Mouse (Mus musculus) liver, adult (tissue): Measurements from ENCODE around the gene Pnldc1.

Experiments
- GATA4 ChIP-seq: IDR thresholded peaks from 2 replicates; pipeline ENCODE4 v1.6.1; 2014; ENCODE audit warnings: mild to moderate bottlenecking, low read length; ENCODE audit not compliant: insufficient replicate concordance

Gene Pnldc1

DNA sequence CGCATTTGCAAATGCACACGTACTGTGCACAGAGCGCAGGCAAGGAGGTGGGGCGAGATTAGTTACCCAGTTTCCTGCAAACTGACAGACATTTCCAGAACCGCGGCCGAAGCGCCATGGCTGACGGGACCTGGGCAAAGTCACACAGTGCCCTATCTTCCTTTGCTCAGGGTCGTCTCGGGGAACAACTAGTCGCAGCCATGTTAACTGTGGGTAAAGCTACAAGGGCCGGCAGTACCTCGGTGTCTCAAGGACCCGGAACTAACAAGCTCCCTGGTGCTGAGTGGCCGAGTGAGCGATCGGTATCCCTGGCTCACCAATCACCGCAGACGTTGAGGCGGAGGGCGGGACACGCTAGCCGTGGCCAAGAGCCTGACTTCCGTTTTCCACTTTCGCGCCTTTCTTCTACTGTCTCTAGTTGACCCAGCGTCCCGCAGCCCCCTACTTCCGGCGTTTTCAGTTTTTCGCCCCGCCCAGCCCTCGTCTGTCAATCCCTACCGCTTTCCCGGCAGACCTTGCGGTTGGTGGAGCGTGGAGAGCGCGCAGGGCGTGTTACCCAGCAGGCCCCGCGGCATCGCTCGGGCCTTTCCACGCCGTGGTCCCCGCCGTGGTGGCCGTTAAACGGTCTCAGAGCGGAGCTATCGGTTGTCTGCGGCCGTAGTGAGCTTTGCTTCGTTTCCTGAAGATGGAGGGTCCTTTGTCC, 6.0 kb upstream of the Pnldc1 start, which contains the start of gene Mrpl18:
Gene Mrpl18 (minus strand): TSS at position 465 of the 703 bp plus-strand sequence.
- no peak for TF ChIP-seq GATA4

DNA sequence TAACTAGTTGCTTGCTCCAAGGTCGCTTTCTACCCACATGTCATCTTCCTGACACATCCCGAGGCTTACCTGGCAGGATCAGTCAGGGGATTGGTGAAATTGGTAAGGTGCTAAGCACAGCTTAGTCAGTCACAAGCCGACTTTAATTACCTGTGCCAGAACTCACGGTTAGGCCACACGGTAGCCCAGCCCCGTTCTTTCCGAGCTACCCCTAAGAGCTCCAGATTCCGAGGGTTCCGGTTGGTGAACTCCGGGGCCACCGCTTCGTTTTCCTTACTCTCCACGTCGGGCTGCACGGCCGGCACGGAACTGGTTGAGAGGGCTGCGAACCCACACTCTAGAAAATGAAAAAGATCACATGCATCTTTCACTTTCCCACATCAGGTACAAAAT, 5.5 kb upstream of the Pnldc1 start, which contains the start of gene Tcp1:
Gene Tcp1 (plus strand): TSS at position 214 of the 393 bp plus-strand sequence.
- TF ChIP-seq GATA4: no peak

DNA sequence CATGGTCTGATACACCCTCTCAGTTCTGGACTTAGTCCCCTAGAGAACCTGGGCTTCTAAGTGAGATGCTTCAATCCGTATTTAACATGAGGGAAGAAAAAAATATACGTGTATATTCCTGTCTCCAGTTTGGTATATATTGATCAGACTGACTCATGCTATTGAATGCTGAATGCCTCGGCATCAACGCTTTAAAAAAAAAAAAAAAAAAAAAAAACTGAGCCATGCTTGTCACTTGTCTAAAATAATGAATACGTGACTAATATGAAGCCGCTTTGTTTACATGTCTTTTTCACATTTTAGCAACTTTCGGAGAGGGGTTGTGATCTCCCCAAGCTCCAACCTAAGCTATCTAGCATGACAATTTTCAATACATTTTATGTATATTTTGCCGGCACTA, 361 bp upstream of the Pnldc1 start:
- TF ChIP-seq GATA4: no peak

DNA sequence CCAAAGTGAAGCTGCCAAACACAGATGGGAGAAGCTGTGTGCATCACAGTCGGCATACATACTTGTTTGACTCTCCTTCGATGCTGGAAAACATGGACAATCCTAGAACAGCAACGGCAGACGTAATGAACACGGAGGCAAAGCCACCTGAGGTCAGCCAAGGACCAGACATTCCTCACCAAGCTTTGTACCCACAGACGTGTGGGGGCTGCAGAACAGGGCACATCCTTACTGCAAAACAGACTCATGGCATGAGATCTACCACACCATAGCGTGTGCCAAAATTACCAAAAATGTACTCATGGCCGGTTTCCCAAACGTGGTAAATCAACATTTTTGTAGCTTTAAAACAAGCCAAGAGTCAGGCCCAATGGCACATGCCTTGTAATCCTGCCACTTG, 3.6 kb downstream of the Pnldc1 start:
- TF ChIP-seq GATA4: no peak

DNA sequence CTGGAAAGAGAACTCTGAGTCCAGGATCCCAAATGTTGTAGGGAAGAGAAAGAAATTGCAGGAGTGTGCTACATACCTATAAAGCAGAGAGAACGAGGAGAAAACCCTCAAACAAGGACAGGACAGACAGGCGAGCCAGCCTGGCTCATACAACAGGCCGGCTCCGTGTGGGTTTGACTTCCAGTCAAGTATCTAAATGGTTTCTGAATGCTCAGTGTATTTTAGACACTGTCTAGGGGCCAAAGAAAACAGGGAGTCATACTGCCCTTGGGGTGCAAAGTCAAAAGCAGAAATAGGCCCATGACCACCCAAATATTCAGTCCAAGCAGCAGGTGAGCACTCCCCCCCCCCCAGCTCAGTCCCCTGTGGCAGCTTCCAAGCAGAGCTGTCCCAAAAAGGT, 4.2 kb downstream of the Pnldc1 start:
- TF ChIP-seq GATA4: no peak

DNA sequence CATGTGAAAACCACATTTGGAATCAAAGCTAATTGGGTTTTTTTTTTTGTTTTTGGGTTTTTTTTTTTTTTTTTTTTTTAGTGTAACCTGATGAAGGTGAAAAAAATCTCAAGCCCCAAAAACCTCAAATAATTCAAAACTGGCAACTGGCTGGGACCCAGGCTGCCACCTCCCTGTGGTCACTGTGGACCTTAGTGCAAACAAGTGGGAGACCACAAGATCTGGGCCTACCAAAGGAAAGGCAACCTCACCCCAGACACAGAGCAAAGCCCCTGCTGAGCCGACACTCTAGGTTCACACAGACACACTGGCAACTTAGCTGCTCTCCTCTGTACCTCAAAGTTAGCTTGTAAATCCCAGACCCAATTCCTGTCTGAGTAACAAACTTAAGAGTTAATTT, 5.7 kb downstream of the Pnldc1 start:
- no peak for TF ChIP-seq GATA4

DNA sequence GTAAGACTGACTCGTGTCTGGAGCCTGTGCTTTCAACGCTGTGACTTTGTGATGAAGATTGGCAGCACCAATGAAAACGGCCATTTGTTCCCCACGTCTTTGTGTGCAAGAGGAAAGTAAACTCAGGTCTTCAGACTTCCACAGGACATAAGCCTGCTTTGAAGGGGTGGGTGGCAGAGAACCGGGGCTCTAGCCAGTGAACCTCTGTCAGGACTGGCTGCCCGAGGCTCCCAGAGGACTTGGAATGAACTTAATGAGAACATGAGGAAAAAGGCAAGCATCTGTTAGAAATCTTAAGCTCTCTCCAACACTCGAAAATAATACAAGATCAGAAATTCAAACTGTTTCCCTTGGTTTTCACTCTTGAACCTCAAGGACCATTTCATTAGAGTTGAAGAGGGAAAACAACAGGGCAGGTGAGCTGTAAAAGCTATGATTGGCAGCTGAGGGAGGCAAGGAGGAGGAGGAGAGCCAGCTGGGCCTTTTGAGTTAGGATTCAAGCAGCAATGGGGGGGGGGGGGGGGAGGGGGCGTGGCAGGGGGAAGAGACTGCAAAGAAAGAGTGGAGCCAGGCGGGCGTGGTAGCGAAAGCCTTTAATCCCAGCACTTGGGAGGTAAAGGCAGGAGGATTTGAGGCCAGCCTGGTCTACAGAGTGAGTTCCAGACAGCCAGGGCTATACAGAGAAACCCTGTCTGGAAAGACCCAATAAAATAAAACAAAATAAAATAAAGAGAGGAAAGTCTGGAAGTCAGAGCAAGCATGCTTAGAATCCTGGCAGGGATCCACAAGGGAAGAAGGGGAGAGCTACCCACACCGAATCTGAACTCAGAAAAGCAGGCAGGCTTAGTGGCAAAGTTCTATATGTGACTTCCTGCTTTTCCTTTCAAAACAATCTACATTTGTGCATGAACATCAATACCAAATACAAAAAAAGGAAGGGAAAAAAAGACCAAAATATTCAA, 6.4 kb downstream of the Pnldc1 start:
- TF ChIP-seq GATA4: no peak

DNA sequence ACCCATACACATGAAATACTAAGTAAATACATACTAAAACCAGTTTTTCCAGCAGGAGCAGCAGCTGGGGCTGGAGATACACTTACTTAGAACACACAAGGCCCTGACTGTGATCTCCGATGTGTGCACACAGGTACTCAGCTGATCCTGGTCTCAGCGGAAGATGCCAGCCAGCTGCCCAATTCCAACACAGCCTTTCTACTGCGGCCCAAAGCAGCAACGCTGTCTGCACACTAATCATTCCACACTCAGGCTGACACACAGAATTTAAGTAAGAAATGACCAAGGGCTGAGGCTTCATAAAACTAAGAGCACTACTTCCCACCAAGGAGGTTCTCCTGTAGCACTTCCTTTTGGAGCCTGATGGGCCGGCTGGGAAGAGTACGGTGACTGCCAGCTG, 7.7 kb downstream of the Pnldc1 start:
- no peak for TF ChIP-seq GATA4

DNA sequence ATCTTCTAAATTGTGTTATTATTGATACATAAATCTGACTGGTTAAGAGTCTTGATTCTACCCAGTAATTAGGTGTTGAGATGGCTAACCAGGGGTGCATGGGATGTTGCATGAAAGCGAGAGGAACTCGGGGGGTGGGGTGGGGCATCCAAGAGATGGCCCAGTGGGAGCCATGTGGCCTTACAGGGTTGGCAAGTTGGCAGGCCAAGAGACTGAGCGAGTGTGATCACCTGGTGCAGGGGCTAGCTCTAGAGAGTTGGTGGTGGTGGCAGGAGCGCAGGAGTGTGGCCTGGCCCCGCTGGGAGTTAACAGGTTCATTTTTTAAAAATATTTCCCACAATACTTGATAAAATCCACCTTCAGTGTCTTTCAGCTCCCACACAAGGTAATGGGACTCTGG, 12.4 kb downstream of the Pnldc1 start:
- TF ChIP-seq GATA4: no peak

DNA sequence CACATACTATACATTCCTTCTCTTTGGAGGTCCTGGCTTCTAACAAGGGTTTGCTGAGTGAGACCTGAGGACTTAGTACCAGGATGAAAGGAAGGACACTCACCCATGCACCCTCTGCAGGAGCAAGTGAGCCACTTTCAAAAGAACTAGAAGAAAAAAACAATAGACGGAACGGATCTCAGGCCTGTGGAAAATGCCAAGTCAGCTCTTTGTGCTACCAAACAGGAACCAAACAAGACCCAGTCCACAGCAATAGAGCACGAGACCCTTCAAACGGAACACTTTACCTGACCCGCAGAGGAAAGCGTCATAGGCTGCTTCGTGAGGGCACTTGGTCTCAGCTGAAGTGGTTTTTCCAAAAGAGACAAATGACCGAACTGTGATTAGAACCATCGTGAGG, 18.0 kb downstream of the Pnldc1 start:
- no peak for TF ChIP-seq GATA4

DNA sequence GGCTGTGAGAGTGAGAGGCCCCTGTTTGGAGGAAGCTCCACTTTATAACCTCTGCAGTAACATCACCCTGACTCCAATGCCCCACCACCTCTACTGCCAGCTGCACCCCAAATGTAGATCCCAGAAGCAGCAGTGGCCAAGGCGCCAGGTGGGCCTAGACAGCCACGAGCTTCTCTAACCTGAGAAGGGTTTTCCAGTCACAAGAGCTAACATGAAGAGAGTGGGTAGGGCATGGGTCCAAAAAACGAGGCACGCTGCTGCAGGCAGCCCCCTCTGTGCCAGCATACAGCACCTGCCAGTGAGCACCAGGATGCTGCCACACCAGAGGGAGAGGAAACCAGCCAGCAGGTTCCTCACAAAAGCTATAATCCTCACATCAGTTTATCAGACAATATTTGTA, 19.0 kb downstream of the Pnldc1 start:
- TF ChIP-seq GATA4: no peak

DNA sequence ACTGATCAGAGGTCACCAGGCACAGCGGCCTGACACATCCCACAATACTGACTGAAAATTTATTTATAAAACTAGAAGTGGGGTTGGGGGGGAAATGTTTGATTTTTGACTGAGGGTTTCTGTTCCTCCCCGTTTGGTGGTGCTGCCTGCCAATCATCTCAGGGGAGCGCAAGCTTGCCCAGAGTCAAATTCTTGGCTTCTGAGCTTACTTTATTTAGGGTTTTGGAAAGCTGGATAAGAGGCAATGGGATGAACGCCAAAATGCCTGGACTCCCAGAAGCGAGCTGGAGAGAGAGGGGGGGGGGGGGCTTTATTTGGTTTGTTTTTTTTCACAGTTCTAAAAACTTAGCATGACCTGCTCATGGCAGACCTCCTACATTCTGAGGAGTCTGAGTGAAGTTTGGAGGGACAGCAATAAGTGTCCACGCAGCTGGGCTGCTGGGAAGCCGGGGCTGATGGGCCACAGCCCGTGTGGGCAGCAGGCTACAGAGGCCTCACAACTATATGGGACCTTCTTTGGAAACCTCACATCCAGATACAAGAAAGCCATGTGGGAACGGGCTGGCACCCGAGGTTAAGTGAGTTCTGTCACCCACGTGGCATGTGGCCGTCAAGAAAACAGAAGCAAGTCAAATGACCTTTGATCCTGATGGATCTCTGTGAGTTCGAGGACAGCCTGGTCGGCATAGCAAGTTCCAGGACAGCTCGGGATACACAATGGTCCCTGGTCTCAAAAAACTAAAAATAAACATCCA, 22.8 kb downstream of the Pnldc1 start:
- no peak for TF ChIP-seq GATA4

DNA sequence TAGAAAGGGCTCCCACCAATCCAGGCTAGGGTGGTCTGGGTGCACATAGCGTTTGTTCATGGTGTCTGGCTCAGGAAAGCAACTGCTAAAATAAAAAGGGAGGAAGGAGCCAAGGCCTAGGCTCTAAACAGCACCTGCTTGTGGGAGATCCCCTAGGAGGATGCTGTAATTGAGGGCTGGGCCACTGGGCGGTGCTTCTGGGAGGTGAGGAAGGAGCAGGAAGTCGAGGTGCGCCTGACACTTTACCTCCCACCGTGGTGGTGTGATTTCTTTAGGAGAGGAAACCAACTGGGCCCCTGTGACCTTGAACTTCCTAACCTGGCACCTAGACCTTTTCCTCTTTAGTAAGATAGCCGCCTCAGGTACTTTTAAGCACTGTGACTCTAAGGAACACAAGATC, 23.4 kb downstream of the Pnldc1 start:
- no peak for TF ChIP-seq GATA4

DNA sequence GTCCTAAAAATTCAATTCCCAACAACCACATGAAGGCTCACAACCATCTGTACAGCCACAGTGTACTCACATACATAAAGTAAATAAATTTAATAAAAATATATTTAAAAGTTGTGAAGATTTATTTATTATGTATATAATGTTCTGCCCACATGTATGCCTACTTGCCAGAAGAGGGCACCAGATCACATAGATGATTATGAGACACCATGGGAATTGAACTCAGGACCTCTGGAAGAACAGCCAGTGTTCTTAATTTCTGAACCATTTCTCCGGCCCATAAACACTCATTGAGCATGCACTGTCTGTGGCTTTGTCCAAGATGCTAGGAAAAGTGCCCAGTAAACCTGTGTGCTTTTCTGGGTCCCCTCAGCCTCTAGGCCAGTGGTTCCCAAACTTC, 28.8 kb downstream of the Pnldc1 start:
- TF ChIP-seq GATA4: no peak

DNA sequence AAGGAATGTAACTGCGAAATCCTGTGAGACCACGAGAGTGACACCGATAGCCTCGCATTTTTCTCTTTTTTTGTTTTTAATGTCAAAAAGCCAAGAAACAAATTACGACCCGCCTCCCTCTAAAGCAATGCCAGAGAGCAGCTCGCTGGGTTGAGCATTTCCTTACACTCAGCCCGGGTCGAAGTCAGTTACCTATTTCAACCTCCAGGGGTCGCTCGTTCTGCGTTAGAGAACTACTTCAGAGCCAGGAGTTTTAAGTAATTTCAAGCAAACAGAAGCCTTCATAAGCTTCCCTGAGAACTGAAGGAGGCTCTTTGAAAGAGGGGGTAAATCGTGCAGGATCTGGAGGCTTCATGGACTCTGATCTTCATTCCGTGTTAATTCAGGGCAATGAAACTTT, 29.9 kb downstream of the Pnldc1 start:
- TF ChIP-seq GATA4: no peak
